Mouse (Mus musculus) stomach, embryonic 16.5 days (tissue): ENCODE data around the gene Adgrl1. TPM values are rescaled to one million over a fixed set of nuclear protein-coding genes. Genes with fewer than 3 reads are reported as not detected.
A peak's percentile ranks its signal among the peaks of the same experiment; 100 is the strongest.

Experiments
- ATAC-seq: fragments of 200-750 bp; cut with Nextera tagmentation; 2 replicates; pipeline ENCODE4 v1.8.0; 2017; ENCODE audit warnings: moderate number of reproducible peaks, moderate TSS enrichment; ENCODE audit not compliant: insufficient read depth, low FRiP score
- H3K27ac ChIP-seq: fragments of 300-500 bp; sonication (generic); 2 replicates; pipeline ENCODE4 v1.5.1; 2014; ENCODE audit warnings: low read length
- H3K27me3 ChIP-seq: fragments of 300-500 bp; sonication (generic); 2 replicates; pipeline ENCODE4 v1.6.1; 2014; ENCODE audit warnings: low read length, control low read depth, mixed read lengths; ENCODE audit not compliant: control insufficient read depth, insufficient read depth
- H3K36me3 ChIP-seq: fragments of 300-500 bp; sonication (generic); 2 replicates; pipeline ENCODE4 v1.6.1; 2014; ENCODE audit warnings: low read length; ENCODE audit not compliant: control insufficient read depth, insufficient read depth
- H3K4me1 ChIP-seq: fragments of 300-500 bp; sonication (generic); 2 replicates; pipeline ENCODE4 v1.6.1; 2014; ENCODE audit warnings: low read length, control low read depth, mixed read lengths; ENCODE audit not compliant: control insufficient read depth, insufficient read depth
- H3K4me2 ChIP-seq: fragments of 300-500 bp; sonication (generic); 2 replicates; pipeline ENCODE4 v1.6.1; 2014; ENCODE audit warnings: low read depth, low read length, mixed read lengths
- H3K4me3 ChIP-seq: fragments of 300-500 bp; sonication (generic); replicated peaks from 2 replicates; pipeline ENCODE4 v1.5.1; 2014; ENCODE audit warnings: mild to moderate bottlenecking, low read length
- H3K9ac ChIP-seq: fragments of 300-500 bp; sonication (generic); 2 replicates; pipeline ENCODE4 v1.6.1; 2014; ENCODE audit warnings: low read length
- H3K9me3 ChIP-seq: fragments of 300-500 bp; sonication (generic); replicated peaks from 2 replicates; pipeline ENCODE4 v1.6.1; 2016; ENCODE audit warnings: low read length, control low read depth; ENCODE audit not compliant: control insufficient read depth
- WGBS: fragments of 180-500 bp; shearing (Covaris S2); extraction: QIAGEN DNeasy Blood & Tissue Kit; methylation state at CpG from one replicate; pipeline ENCODE4 v1.1.7; 2014; 5-methylcytosine and 5-hydroxymethylcytosine counted together
- polyA plus RNA-seq: library from polyadenylated mRNA; unstranded; fragments of >200 nt; fragmentation: Nextera tagmentation; extraction: Ambion mirVana; gene quantifications from 2 replicates; pipeline ENCODE4 v1.2.1, GENCODE M21; 2015

Gene Adgrl1
- polyA plus RNA-seq, result 12.6 and 13.2 TPM in 2 replicates

- Histone ChIP-seq H3K4me2 (peak within 1 kb of the TSS; percentile 95), H3K36me3 (no peaks in the 10 kb centered on the region), H3K27me3 (no peaks in the 10 kb centered on the region), H3K4me1 (peaks cover 26% of the 10 kb centered on the region), H3K9ac (peak within 1 kb of the TSS; percentile 88), H3K27ac (peak within 1 kb of the TSS; percentile 96), H3K9me3 (no peaks in the 10 kb centered on the region), H3K4me3 (peak within 1 kb of the TSS; percentile 86)
- ATAC-seq, result peak; percentile 92
- WGBS, result under 1% methylated on average over 67 of the region's 70 CpGs
These were observed at the start of gene Adgrl1 for GRCm38 (mm10) chr8:83899363-83900252. Adgrl1 (plus strand) TSS chr8:83900105.

- no peak for ATAC-seq
- Histone ChIP-seq H3K9me3 (peaks cover 8% of the 10 kb centered on the region; the same call in 1 of the 2 replicates), H3K4me2 (no peak overlapping the region), H3K36me3 (no peaks in the 10 kb centered on the region), H3K27ac (no peak overlapping the region), H3K4me3 (no peak overlapping the region), H3K27me3 (no peaks in the 10 kb centered on the region), H3K9ac (no peak overlapping the region), H3K4me1 (no peaks in the 10 kb centered on the region; the same call in 1 of the 2 replicates)
- WGBS, result 21% methylated on average over 8 of the region's 8 CpGs
These were observed 47.6 kb upstream of the Adgrl1 start for GRCm38 (mm10) chr8:83852329-83852728.

GRCm38 (mm10) chr8:83853323-83854050 lies 46.4 kb upstream of the Adgrl1 start:
- Histone ChIP-seq H3K9ac (no peak overlapping the region), H3K4me2 (no peak overlapping the region), H3K4me1 (no peaks in the 10 kb centered on the region; the same call in 1 of the 2 replicates), H3K27ac (no peak overlapping the region), H3K36me3 (no peaks in the 10 kb centered on the region), H3K4me3 (no peak overlapping the region), H3K27me3 (no peaks in the 10 kb centered on the region), H3K9me3 (no peaks in the 10 kb centered on the region)
- 59% methylated on average over 3 of the region's 3 CpGs for WGBS
- no peak for ATAC-seq

GRCm38 (mm10) chr8:83856486-83857065 lies 43.3 kb upstream of the Adgrl1 start:
- Histone ChIP-seq H3K9ac (no peak overlapping the region), H3K27me3 (no peaks in the 10 kb centered on the region), H3K4me1 (no peaks in the 10 kb centered on the region; the same call in 1 of the 2 replicates), H3K36me3 (no peaks in the 10 kb centered on the region), H3K27ac (no peak overlapping the region), H3K4me2 (no peak overlapping the region), H3K4me3 (no peak overlapping the region), H3K9me3 (no peaks in the 10 kb centered on the region)
- ATAC-seq, result no peak
- 68% methylated on average over 6 of the region's 6 CpGs for WGBS

GRCm38 (mm10) chr8:83862439-83863268 lies 37.3 kb upstream of the Adgrl1 start:
- 8% methylated on average over 24 of the region's 24 CpGs for WGBS
- Histone ChIP-seq H3K4me3 (peak overlapping the region; percentile 10), H3K27me3 (no peaks in the 10 kb centered on the region), H3K27ac (no peak overlapping the region), H3K4me1 (peaks cover 7% of the 10 kb centered on the region; the same call in 1 of the 2 replicates), H3K9me3 (no peaks in the 10 kb centered on the region), H3K36me3 (no peaks in the 10 kb centered on the region), H3K4me2 (peak overlapping the region; percentile 47), H3K9ac (peak overlapping the region; percentile 40; the same call in 1 of the 2 replicates)
- no peak for ATAC-seq

DNA sequence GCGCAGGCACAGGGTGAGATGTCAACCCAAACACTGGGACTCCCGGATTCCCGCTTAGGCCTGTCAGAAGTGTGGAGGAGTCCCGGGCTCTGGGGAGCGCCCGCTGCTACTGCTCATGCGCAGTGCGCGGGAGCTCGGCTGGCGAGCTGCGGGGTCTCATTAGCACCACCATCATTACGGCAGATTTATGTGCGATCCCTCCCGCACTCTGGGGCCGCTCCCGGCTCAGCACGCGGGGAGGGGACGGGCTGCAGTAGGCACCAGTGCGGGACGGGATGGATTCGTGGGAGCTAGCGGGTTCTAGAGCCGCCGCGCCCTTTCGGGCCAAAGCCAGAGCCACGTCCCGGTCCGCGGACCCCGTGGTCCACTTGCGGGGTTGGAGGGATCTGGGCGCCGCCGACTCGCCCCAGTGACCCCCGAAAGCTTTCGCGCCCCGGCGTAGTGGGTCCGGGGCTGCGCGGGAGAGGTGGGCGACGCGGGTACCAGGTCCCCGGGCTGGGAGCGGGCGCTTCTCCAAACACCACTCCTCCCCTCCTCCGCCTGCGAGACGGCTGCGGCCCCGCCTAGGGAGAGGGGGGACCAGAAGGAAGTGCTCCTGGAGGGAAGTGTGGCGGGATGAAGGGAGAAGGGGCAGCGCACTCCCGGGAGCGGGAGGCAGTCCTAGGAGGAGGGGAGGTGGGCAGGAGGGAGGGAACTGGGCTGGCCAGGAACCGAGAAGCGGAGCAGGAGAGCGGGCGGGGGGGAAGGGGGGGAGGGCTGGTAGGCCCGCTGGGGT lies 24.8 kb upstream of the Adgrl1 start:
- under 1% methylated on average over 54 of the region's 66 CpGs for WGBS
- peak overlapping the region; percentile 71 for H3K4me3 ChIP-seq
- H3K4me1 ChIP-seq, result peaks cover 12% of the 10 kb centered on the region
- peak; percentile 91 for ATAC-seq
- H3K9me3 ChIP-seq, result no peaks in the 10 kb centered on the region
- H3K4me2 ChIP-seq, result peak overlapping the region; percentile 90
- no peaks in the 10 kb centered on the region for H3K36me3 ChIP-seq
- peak overlapping the region; percentile 68 for H3K27ac ChIP-seq
- H3K9ac ChIP-seq, result peak overlapping the region; percentile 87
- H3K27me3 ChIP-seq, result peaks cover 3% of the 10 kb centered on the region; the same call in 1 of the 2 replicates

DNA sequence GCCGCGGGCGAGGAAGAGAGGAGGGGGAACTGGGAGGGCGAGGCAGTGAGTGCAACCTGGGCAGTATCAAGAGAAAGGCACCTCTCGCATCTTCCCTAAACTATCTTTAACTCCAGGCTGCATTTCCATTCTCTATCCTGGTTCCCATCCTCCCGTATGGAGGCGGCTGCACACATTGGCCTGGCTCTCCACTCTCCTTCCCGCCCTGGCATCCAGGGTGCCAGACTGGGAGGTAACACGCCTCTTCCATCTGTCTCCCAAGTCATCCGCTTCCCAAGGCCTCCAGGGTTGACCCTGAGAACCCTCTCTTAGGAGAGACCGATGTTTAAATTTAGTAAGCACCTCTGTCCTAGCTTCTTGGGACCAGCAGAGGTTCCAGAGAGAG lies 24.3 kb upstream of the Adgrl1 start:
- under 1% methylated on average over 8 of the region's 11 CpGs for WGBS
- Histone ChIP-seq H3K27me3 (peaks cover 3% of the 10 kb centered on the region; the same call in 1 of the 2 replicates), H3K4me1 (peaks cover 12% of the 10 kb centered on the region), H3K36me3 (no peaks in the 10 kb centered on the region), H3K9ac (peak overlapping the region; percentile 87), H3K27ac (peak overlapping the region; percentile 68), H3K4me3 (peak overlapping the region; percentile 71), H3K9me3 (no peaks in the 10 kb centered on the region), H3K4me2 (peak overlapping the region; percentile 90)
- no peak for ATAC-seq
